ENCODE assay signal across 9 mouse cellular contexts in genomic region chr16:28898509-28899160, GRCm38 (mm10). TPM values are rescaled to one million over a fixed set of nuclear protein-coding genes. Genes with fewer than 3 reads are reported as not detected.
DNase-seq lines count a peak whose midpoint lies in the region; ATAC-seq and TF ChIP-seq lines count a peak whose summit lies in the region.
"Had no signal": no experiment of that assay in that cellular context is flagged by ENCODE, and none has a peak within 500 bp of the region (broad histone marks: within the 10 kb centered on the region; RNA-seq: fewer than 3 reads in every experiment).

No protein-coding gene starts in this region.

- peaks cover 22% of the 10 kb centered on the region for H3K4me1 ChIP-seq in heart, embryonic 12.5 days (replicated peaks)
- peaks cover 4% of the 10 kb centered on the region; the same call in 1 of the 2 replicates for H3K4me1 ChIP-seq in forebrain, postnatal 0 days (ENCODE audit: insufficient read depth)

- no peaks in the 10 kb centered on the region for H3K27me3 ChIP-seq in heart, embryonic 12.5 days (replicated peaks)
- H3K27me3 ChIP-seq in forebrain, postnatal 0 days (ENCODE audit: insufficient read depth, low read length), result no peaks in the 10 kb centered on the region
- H3K27me3 ChIP-seq: stomach, embryonic 15.5 days had no signal

- WGBS in heart, embryonic 12.5 days, result 23% methylated on average over 15 of the region's 15 CpGs
- WGBS in forebrain, postnatal 0 days, result 38% methylated on average over 15 of the region's 15 CpGs

- no peak overlapping the region for H3K4me3 ChIP-seq in heart, embryonic 12.5 days
- no peak overlapping the region for H3K4me3 ChIP-seq in forebrain, postnatal 0 days (ENCODE audit: low read depth, low read length)
- H3K4me3 ChIP-seq: stomach, embryonic 15.5 days had no signal

- H3K9me3 ChIP-seq in heart, embryonic 12.5 days (replicated peaks), result 0 out of 2 replicates have a peak, but pooled peaks cover 4% of the 10 kb centered on the region
- no peaks in the 10 kb centered on the region for H3K9me3 ChIP-seq in forebrain, postnatal 0 days (ENCODE audit: low read length)
- H3K9me3 ChIP-seq: stomach, embryonic 15.5 days had no signal

- intact Hi-C loops in left cerebral cortex, postnatal 14 days (cut with DNase I), result no loop called here

- no peak; the same call in 1 of the 2 replicates for TF ChIP-seq CTCF in forebrain, postnatal 0 days (IDR thresholded peaks at IDR 0.05; ENCODE audit: low read depth)

- 0 out of 2 replicates have a peak overlapping the region, but pooled peaks have one; percentile 15 for H3K27ac ChIP-seq in heart, embryonic 12.5 days (ENCODE audit: poor library complexity, severe bottlenecking)
- H3K27ac ChIP-seq in forebrain, postnatal 0 days (ENCODE audit: low read depth, low read length), result no peak overlapping the region
- H3K27ac ChIP-seq: stomach, embryonic 15.5 days had no signal

- H3K36me3 ChIP-seq in heart, embryonic 12.5 days, result 0 out of 2 replicates have a peak, but pooled peaks cover 4% of the 10 kb centered on the region
- 0 out of 2 replicates have a peak, but pooled peaks cover 3% of the 10 kb centered on the region for H3K36me3 ChIP-seq in forebrain, postnatal 0 days (ENCODE audit: insufficient read depth)
- H3K36me3 ChIP-seq: stomach, embryonic 15.5 days had no signal

- H3K4me2 ChIP-seq in heart, embryonic 12.5 days, result peak overlapping the region; percentile 44
- no peak overlapping the region for H3K4me2 ChIP-seq in forebrain, postnatal 0 days (ENCODE audit: low read depth)
- H3K4me2 ChIP-seq: stomach, embryonic 15.5 days had no signal

- H3K9ac ChIP-seq in heart, embryonic 12.5 days, result no peak overlapping the region
- no peak overlapping the region for H3K9ac ChIP-seq in forebrain, postnatal 0 days
- H3K9ac ChIP-seq: stomach, embryonic 15.5 days had no signal

- no peak; the same call in 1 of the 2 replicates for ATAC-seq in heart, embryonic 12.5 days (ENCODE audit: insufficient number of reproducible peaks, low FRiP score)
- no peak for ATAC-seq in forebrain, postnatal 0 days

- DNase-seq in retina, postnatal 1 day, result peak; percentile 31
- no peak for DNase-seq in retina, embryonic 14.5 days (ENCODE audit: low spot score)
- peak; percentile 51 to 66 for DNase-seq in kidney, postnatal 25 days
- no peak for DNase-seq in left cerebral cortex, postnatal 14 days (ENCODE audit: low spot score in 2 of 2)
- no peak for DNase-seq in left cerebral cortex, adult 9 months (ENCODE audit: low spot score in 2 of 2)
- no peak for DNase-seq in forebrain, postnatal 0 days
- DNase-seq in testis, postnatal 14 days (ENCODE audit: low spot score), result no peak

RNA-seq across cellular contexts. Expression of gene Mb21d2, which starts 30.8 kb away (rescaled TPM):
- polyA plus RNA-seq in heart, embryonic 12.5 days (2016; fragmentation: Nextera tagmentation; extraction: Ambion mirVana), result 6.9 and 7.1 TPM in 2 replicates
- total RNA-seq in left cerebral cortex, postnatal 14 days (2021), result 10 to 100 TPM; 44.9 to 52.3 TPM
- 45.3 and 47.0 TPM in 2 replicates for total RNA-seq in forebrain, postnatal 0 days (2014; rRNA removed)
- 15.2 and 15.8 TPM in 2 replicates for polyA plus RNA-seq in forebrain, postnatal 0 days (2015; fragmentation: Nextera tagmentation; extraction: Ambion mirVana)

Comparison
In these comparisons a context has a peak if more than half of its experiments do, and no peak if none do; other contexts are left out.
1. DNase-seq: peak in retina, postnatal 1 day (single experiment) and kidney, postnatal 25 days (2 of 2); none in retina, embryonic 14.5 days (single experiment), left cerebral cortex, postnatal 14 days (0 of 2), left cerebral cortex, adult 9 months (0 of 2), forebrain, postnatal 0 days (single experiment) and testis, postnatal 14 days (single experiment).